Mouse (Mus musculus): ENCODE results near the gene Rps6kb1. TPM values are rescaled to one million over a fixed set of nuclear protein-coding genes. Genes with fewer than 3 reads are reported as not detected.

Rps6kb1 gene
- polyA plus RNA-seq, 1 experiment = 31.4 TPM

GRCm38 (mm10) chr11:86571047-86571855, 26.6 kb upstream of the Rps6kb1 start:
- Histone ChIP-seq H3K4me3 (replicated peaks; ENCODE audit: control insufficient read depth, low read depth, low read length) (no peak overlapping the region), H3K27ac (ENCODE audit: control insufficient read depth, insufficient read depth, low read depth, low read length, poor library complexity) (no peak overlapping the region), H3K4me1 (ENCODE audit: control insufficient read depth, insufficient read depth, low read length) (no peaks in the 10 kb centered on the region)
- 78% methylated on average over 15 of the region's 15 CpGs for WGBS
- TF ChIP-seq CTCF (IDR thresholded peaks at IDR 0.05; ENCODE audit: control insufficient read depth, insufficient read depth, low read length) = no peak
- TF ChIP-seq POLR2A (IDR thresholded peaks at IDR 0.05; ENCODE audit: borderline replicate concordance, control insufficient read depth, low read depth, low read length) = no peak

- no peak for TF ChIP-seq POLR2A (IDR thresholded peaks at IDR 0.05; ENCODE audit: borderline replicate concordance, control insufficient read depth, low read depth, low read length)
- TF ChIP-seq CTCF (IDR thresholded peaks at IDR 0.05; ENCODE audit: control insufficient read depth, insufficient read depth, low read length) = no peak
- Histone ChIP-seq H3K4me3 (replicated peaks; ENCODE audit: control insufficient read depth, low read depth, low read length) (no peak overlapping the region), H3K4me1 (ENCODE audit: control insufficient read depth, insufficient read depth, low read length) (no peaks in the 10 kb centered on the region), H3K27ac (ENCODE audit: control insufficient read depth, insufficient read depth, low read depth, low read length, poor library complexity) (no peak overlapping the region)
- WGBS = 75% methylated on average over 9 of the region's 9 CpGs
Measured at GRCm38 (mm10) chr11:86570261-86570746, 25.7 kb upstream of the Rps6kb1 start.

DNA sequence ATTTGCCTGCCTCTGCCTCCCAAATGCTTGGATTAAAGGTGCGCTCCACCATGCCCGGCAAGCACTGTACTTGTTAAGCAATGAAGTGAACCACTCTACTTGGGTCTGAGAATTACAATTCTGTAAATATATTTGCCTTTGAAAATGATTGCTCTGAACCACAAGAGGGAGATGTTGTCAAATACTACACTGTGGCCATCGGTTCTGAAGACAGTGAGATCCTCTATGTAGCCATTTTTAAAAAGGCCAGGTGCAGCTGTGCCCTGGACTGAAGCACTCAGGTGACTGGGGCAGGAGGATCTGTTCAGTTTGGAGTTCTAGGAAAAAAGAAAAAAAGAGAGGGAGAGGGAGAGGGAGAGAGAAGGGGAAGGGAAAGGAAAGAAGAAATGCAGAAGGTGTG, 23.8 kb upstream of the Rps6kb1 start:
- TF ChIP-seq POLR2A (IDR thresholded peaks at IDR 0.05; ENCODE audit: borderline replicate concordance, control insufficient read depth, low read depth, low read length) = no peak
- TF ChIP-seq CTCF (IDR thresholded peaks at IDR 0.05; ENCODE audit: control insufficient read depth, insufficient read depth, low read length) = peak; percentile 37
- WGBS = 39% methylated on average over 3 of the region's 3 CpGs
- Histone ChIP-seq H3K4me3 (replicated peaks; ENCODE audit: control insufficient read depth, low read depth, low read length) (no peak overlapping the region), H3K4me1 (ENCODE audit: control insufficient read depth, insufficient read depth, low read length) (no peaks in the 10 kb centered on the region), H3K27ac (ENCODE audit: control insufficient read depth, insufficient read depth, low read depth, low read length, poor library complexity) (no peak overlapping the region)

- no peak overlapping the region for H3K27ac ChIP-seq (ENCODE audit: control insufficient read depth, insufficient read depth, low read depth, low read length, poor library complexity)
- 85% methylated on average over 4 of the region's 4 CpGs for WGBS
- TF ChIP-seq CTCF (IDR thresholded peaks at IDR 0.05; ENCODE audit: control insufficient read depth, insufficient read depth, low read length) = no peak
- no peak for TF ChIP-seq POLR2A (IDR thresholded peaks at IDR 0.05; ENCODE audit: borderline replicate concordance, control insufficient read depth, low read depth, low read length)
- H3K4me3 ChIP-seq (replicated peaks; ENCODE audit: control insufficient read depth, low read depth, low read length) = no peak overlapping the region
- H3K4me1 ChIP-seq (ENCODE audit: control insufficient read depth, insufficient read depth, low read length) = no peaks in the 10 kb centered on the region
Measured at GRCm38 (mm10) chr11:86558258-86558657, 13.7 kb upstream of the Rps6kb1 start.

GRCm38 (mm10) chr11:86553525-86553924, 8.9 kb upstream of the Rps6kb1 start:
- 88% methylated on average over 6 of the region's 6 CpGs for WGBS
- TF ChIP-seq POLR2A (IDR thresholded peaks at IDR 0.05; ENCODE audit: borderline replicate concordance, control insufficient read depth, low read depth, low read length) (no peak), CTCF (IDR thresholded peaks at IDR 0.05; ENCODE audit: control insufficient read depth, insufficient read depth, low read length) (no peak)
- H3K27ac ChIP-seq (ENCODE audit: control insufficient read depth, insufficient read depth, low read depth, low read length, poor library complexity) = no peak overlapping the region
- H3K4me1 ChIP-seq (ENCODE audit: control insufficient read depth, insufficient read depth, low read length) = no peaks in the 10 kb centered on the region
- no peak overlapping the region for H3K4me3 ChIP-seq (replicated peaks; ENCODE audit: control insufficient read depth, low read depth, low read length)

DNA sequence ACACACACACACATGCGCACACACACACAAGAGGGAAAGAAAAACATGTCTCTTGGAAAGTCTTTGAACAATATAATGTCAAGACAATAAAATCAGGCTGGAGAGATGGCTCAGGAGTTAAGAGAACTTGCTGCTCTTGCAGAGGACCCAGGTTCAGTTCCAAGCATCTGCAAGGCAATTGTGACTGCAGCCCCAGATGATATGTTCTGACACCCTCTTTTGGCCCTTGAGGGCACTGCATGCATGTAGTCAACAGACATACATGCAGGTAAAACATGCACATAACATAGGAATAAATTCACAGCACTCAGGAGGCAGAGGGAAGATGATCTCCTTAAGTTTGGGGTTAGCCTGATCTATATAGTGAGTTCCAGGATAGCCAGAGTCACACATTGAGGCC, 2.8 kb upstream of the Rps6kb1 start:
- Histone ChIP-seq H3K4me1 (ENCODE audit: control insufficient read depth, insufficient read depth, low read length) (peaks cover 2% of the 10 kb centered on the region), H3K4me3 (replicated peaks; ENCODE audit: control insufficient read depth, low read depth, low read length) (no peak overlapping the region), H3K27ac (ENCODE audit: control insufficient read depth, insufficient read depth, low read depth, low read length, poor library complexity) (no peak overlapping the region)
- TF ChIP-seq POLR2A (IDR thresholded peaks at IDR 0.05; ENCODE audit: borderline replicate concordance, control insufficient read depth, low read depth, low read length) (no peak), CTCF (IDR thresholded peaks at IDR 0.05; ENCODE audit: control insufficient read depth, insufficient read depth, low read length) (no peak)
- WGBS = 96% methylated on average over 1 of the region's 1 CpGs

GRCm38 (mm10) chr11:86545556-86545955, 951 bp upstream of the Rps6kb1 start:
- H3K4me3 ChIP-seq (replicated peaks; ENCODE audit: control insufficient read depth, low read depth, low read length) = peak overlapping the region; percentile 71
- peak overlapping the region; percentile 46; the same call in 1 of the 2 replicates for H3K27ac ChIP-seq (ENCODE audit: control insufficient read depth, insufficient read depth, low read depth, low read length, poor library complexity)
- WGBS = 59% methylated on average over 8 of the region's 8 CpGs
- H3K4me1 ChIP-seq (ENCODE audit: control insufficient read depth, insufficient read depth, low read length) = peaks cover 2% of the 10 kb centered on the region
- TF ChIP-seq POLR2A (IDR thresholded peaks at IDR 0.05; ENCODE audit: borderline replicate concordance, control insufficient read depth, low read depth, low read length) (no peak), CTCF (IDR thresholded peaks at IDR 0.05; ENCODE audit: control insufficient read depth, insufficient read depth, low read length) (no peak)

DNA sequence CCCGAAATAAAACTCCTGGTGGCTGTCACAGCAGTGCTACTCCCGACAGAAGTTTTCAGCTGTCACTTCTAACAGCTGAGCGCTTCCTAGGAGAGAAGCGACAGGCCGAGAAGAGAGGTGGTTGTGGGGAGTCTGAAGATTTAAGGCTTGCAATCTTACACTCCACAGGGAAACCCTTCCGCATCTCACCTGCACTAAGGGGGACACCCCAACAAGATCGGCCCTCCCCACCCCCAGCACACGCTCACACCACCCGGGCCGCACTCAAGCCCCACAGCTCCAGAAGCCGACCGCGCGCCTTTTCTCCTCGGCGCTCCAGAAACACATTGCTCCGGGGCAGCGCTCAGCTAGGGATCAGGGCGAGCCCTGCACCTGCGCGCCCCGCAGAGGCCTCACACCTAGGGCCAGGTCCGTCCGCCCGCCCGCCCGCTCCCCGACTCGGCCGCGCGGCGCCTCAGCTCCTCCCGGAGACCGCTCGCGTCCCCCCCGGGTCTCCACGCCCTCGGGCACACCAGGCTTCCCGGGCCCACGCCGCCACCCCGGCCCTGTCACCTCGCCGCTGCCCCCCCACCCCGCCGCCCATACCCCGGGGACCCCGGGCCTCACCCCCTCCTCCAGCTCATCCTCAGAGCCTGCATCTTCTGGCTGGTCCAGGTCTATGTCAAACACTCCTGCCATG, 506 bp downstream of the Rps6kb1 start:
- under 1% methylated on average over 48 of the region's 50 CpGs for whole genome bisulfite sequencing
- peak overlapping the region; percentile 92 for H3K4me3 ChIP-seq (replicated peaks; ENCODE audit: control insufficient read depth, low read depth, low read length)
- peaks cover 2% of the 10 kb centered on the region for H3K4me1 ChIP-seq (ENCODE audit: control insufficient read depth, insufficient read depth, low read length)
- no peak for TF ChIP-seq POLR2A (IDR thresholded peaks at IDR 0.05; ENCODE audit: borderline replicate concordance, control insufficient read depth, low read depth, low read length)
- no peak for TF ChIP-seq CTCF (IDR thresholded peaks at IDR 0.05; ENCODE audit: control insufficient read depth, insufficient read depth, low read length)
- peak overlapping the region; percentile 68 for H3K27ac ChIP-seq (ENCODE audit: control insufficient read depth, insufficient read depth, low read depth, low read length, poor library complexity)
